Mouse (Mus musculus) spleen, adult 18-20 months (tissue): ENCODE measurements around the gene Fam228b.
A peak's percentile ranks its signal among the peaks of the same experiment; 100 is the strongest.
"Not testable (repeated sequence)": the region's sequence is repeated elsewhere in the genome, so short reads cannot be mapped to it uniquely, and the experiment has no call there.

Source experiments
- DNase-seq, 2 experiments: peaks; one replicate each; pipeline ENCODE4 v3.0.0; 2022; ENCODE audit warnings: mixed read lengths in 2 of 2

The Fam228b gene

DNA sequence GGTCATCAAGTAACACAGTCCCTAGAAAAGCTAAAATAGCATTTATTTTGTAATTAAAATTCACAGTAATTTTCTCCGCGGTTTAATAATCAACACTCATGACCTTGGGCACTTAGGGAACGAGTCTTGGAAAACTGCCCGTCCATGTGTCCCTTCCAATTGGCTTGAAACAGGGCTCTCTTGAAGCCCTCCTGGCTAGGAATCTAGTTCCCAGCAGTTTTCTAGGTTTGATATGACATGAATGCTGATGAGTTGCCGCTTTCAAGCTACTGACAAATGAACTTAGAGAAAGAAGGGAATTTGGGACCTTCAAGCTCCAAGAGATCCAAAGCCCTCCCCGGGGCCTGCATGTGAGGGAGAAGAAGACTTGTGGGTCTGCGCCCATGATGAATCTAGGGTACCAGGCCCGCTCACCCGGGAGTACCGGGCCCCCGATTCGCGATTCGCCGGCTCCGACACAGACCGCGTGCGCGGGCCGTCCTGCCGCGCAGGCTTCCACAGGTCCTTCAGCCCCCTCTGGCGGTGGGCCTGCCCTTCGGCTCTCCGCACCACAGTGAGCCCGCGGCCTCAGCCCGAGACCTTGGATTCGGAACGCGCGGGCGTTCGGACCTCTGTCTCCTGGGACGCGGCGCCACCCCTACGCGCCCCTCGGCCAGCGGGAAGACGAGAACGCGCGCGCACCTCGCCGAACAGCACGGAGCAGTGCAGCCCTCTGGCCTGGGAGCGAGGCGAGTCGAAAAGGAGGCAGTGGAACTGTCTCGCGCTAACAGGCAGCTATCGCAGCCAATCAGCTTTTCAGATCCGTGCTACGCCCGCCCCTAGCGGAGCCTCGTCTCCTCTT lies at the start of gene Fam228b, which contains the start of gene Pfn4:
TSS of gene Fam228b (minus strand) at position 776 of the 841 bp plus-strand sequence.
TSS of gene Pfn4 (plus strand) at position 531 of the 841 bp plus-strand sequence.
- peak; percentile 89 to 98 for DNase-seq

DNA sequence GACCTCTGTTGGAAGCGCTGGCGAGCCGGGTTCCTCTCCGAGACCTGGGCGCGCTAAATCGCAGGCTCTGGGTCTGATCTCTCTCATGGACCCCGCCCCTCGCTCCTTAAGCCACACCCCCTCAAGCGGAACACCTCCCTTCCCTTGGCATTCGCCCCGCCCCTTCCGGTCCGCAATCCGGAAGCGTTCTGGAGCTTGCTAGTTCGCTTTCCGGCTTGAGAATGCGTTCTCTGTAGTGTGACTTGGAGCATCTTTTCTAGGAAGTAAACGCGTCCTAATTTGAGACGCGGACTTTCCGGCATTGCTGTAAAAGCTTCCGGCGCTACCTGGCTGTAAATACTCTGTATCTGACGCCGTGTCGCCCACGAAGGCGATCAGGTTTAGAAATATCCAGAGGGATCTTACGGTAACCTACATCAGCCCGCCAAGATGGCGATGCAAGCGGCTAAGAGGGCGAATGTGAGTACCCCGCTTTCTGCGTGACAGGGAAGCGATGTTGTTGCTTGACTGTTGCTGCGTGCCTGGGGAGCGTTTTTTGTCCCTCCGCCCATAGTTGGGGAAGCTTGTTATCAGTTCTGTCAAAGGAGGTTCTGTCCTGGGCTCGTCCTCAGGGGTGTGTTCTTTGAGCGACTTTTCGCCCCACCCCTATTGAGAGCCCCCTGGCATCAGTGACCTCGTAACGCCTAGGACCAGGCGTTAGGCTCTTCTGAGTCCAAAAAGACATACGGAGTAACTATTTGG lies 48.5 kb upstream of the Fam228b start, which contains the start of gene Sf3b6:
TSS of gene Sf3b6 (plus strand) at position 184 of the 741 bp plus-strand sequence.
- peak; percentile 97 to 99 for DNase-seq

DNA sequence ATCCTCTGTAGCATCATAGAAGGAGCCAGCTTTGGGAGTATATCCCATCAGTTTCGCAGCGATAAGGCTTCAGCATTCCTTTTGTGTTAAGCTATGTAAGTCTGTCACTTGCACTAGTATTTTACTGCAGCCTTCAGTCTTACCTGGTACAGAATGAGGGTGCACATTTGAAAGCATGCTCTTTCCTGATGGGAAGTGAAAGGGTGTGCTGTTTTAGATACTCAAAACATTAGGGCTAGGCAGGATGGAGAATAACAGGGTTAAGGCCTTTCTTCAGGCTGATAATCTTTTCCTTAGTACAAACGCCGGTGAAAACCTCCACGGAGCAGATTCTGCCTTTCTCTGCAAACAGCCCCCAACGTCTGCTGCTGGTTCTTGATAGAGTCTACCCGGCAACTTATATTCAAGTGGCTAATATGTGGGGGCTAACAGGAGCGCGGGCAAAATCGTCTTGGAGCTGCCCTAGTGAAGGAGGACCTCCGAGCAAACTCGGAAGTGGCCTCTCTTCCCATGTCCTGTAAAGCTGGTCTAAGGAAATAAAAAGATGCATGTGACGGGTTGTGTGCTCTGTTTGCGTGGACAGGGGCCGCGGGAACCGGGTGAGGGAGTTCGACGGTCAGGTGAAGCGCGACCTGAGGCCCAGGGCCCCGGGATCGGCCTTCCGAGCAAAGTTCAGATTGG lies 47.8 kb upstream of the Fam228b start:
- no peak for DNase-seq

DNA sequence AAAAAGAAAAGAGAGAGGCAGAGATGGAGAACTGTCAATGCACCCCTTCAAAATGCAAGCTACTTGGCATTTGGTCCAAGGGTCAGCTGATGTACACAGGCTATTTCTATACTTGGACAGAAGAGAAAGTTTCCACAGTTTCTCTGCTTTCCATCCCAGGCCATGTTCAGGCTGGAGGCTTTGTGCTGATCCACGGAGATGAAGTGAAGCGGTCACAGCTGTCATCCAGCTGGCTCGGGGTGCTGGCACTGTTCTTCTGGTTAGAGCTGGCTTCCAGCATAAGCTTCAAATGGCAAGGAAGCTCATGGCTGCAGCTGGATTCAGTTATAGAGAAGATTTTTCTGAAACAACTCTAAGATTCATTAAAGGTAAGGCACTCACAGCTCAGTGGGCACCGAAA lies 44.6 kb upstream of the Fam228b start:
- no peak for DNase-seq

DNA sequence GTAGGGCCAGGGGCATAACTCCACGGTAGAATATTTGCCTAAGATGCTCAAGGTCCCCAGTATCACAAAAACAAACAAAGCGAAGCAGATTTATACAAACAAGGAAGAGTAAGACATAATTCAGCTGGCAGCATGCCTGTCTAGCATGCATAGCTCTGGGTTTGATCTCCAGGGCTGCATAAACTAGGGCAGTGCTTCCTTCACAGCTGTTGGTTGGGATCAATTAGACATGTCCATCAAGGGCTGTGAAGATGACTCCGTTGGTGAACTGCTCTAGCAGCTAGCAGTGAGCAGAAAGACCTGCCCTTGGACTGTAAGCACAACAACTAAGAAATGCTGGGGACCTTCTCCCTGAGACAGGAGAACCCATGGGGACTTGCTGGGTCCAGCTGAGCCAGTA lies 42.6 kb upstream of the Fam228b start:
- DNase-seq = no peak

DNA sequence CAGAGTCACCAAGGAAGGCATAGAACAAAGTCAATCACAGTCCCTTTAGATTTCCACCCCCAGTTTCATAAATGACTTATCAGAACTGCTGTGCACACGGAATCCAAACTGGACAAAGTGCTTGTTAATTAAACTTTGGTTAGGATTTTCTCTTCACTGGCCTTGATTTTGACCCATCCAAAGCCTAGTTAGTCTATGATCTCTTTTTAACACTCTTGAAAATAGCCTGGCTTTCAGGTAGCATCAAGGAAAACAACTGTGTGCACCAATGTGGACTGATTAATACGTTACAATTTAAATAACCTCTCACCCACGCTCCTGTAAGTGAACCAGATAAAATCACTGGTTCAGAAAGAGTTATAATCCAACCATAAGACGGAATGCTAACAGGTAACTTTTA lies 42.0 kb upstream of the Fam228b start:
- no peak for DNase-seq

DNA sequence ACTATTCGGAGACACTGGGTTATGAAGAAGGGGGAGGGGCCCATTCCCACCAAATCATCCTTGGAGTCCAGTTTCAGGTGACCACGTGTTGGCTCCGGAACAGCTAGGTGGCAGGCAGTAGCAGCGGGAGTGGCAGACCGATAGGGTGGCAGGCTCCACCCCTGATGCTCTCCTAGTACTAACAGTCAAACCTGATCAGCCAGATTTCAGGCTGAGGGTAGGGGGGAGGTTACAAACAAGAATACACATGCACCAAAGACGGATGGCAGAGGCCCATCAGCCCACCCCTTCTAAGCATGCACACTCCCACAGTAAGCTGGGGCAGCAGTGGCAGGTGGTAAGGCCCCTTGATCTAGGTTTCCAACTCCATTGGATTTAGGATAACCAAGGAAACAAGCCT lies 28.4 kb upstream of the Fam228b start:
- not testable (repeated sequence) for DNase-seq

DNA sequence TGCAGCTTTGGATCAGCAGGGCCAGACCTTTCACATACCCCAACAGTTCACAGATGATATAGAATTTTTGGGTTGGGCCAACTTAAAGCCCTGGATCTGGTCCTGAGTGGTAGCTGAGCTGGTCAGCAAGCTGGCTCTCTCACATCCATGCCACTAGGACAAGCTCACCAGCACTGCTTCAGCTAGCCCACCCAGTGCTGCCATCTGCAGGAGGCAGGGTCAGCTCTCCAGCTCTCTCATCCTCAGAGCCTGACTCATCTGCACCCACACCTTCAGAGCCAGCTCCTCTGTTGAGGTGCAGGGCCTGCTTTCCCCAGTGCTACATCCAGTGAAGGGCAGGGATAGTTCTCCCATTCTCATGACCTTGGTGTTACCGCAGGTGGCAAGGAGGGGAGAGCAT lies 24.7 kb upstream of the Fam228b start:
- peak in 1 of 2 experiments; percentile 6 for DNase-seq

DNA sequence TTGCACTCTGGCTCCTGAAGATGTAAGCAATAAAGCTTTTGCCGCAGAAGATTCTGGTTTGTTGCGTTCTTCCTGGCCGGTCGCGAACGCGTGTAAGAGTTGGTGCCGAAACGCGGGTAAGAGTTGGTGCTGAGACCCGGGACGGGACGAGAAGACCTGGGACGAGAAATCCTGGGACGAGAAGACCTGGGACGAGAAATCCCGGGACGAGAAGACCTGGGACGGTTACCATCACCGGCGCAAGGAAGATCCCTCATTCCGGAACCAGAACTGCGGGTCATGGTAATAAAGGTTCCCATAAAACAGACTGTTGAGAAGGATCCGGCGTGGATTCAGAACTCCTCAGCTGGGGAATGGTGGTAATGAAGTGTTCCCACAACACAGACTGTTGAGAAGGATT lies 19.1 kb upstream of the Fam228b start:
- DNase-seq = not testable (repeated sequence)

DNA sequence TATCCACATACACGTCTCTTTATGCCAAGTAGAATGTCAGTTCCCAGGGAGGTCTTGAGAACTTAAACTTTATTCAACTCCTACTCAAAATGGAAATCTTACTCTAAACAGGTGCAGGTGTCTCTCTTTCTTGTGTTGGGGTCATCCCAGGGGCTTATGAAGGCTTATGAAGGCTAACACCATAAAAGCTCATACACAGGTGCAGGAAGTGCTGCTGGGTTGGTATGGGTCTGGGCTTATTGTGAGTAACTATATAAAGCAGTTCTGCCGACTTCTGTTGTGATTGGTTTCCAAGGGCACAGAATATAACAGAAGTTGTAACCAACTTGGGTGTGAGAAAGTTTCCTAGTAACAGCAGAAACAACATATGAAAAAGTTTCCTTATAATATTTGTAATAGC lies 15.4 kb upstream of the Fam228b start:
- DNase-seq = no peak

DNA sequence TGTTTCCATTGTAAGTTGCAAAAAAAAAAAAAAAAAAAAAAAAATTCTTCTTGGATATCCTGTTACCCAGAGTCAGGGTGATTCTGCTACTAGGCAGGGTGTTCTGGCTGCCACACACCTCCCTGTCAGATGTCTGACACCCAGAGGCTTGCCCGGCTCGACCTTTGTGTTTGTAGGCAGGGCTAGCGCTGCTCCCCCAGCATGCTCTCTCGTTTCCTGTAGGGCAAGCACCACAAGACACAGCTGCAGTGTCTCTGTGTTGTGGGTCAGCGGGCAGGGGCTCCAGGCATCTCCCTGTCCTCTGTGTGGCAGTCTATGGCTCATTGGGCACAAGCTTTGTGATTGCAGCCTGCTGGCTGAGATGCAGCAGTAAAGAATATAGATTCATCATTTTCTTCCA lies 14.5 kb upstream of the Fam228b start:
- DNase-seq = no peak

DNA sequence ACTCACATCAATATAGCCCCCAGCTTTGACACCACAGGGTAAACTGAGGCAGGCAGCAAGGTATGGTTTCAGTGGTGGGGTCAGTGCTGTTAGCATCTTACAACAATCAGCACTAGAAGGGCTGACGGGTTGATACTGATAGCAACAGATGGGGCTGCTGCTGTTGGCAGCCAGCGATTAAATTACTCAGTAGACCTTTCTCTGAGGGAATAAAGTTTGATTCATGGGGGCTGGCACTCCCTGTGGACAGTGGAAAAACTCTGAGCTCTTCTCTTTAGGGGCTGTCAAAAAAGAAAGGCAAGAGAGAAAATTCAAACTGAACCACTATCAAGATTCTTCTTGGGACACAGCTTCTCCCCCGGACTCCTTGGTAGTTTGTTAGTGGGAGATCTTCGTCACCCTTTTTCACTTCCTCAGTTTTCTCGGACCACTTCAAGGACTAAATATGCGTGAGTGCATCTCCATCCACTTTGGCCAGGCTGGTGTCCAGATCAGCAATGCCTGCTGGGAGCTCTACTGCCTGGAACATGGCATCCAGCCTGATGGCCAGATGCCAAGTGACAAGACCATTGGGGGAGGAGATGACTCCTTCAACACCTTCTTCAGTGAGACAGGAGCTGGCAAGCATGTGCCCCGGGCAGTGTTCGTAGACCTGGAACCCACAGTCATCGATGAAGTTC lies 12.8 kb upstream of the Fam228b start:
- DNase-seq = not testable (repeated sequence)

DNA sequence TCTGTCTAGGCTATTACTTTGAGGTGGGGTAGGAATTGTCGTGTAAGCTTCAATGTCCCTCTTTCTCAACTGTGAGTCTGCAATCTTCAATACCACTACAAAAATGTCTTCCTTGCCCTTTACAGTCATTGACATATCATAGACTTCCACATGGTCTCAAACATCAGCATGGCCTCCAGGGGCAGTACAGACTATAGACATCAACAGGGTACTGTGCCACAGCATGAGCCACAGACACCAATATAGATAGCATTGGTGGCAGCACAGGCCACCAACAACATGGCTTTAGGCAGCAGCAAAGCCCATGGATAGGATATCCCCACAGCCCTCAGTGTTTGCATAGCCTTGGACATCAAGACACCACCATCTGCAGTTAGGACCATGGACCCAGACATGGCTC lies 12.2 kb upstream of the Fam228b start:
- DNase-seq = no peak

DNA sequence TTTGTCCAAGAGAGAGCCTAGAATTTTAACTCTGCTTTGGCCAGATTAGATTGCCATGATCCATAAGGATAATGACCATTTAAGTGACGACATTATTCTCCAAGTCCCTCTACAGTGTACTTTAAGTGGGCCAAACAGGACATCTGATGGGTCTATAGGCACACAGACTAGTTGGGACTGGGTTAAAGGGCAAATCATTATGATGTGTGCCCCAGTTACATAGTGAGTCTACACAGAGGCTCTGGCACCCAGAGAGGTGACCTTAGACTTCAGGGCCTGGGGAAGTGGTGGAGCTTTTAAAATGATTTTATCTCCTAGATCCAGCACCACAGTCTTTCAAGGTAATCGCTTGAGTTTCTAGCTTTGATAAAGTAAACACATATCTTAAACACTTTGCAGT lies 11.2 kb upstream of the Fam228b start:
- no peak for DNase-seq

DNA sequence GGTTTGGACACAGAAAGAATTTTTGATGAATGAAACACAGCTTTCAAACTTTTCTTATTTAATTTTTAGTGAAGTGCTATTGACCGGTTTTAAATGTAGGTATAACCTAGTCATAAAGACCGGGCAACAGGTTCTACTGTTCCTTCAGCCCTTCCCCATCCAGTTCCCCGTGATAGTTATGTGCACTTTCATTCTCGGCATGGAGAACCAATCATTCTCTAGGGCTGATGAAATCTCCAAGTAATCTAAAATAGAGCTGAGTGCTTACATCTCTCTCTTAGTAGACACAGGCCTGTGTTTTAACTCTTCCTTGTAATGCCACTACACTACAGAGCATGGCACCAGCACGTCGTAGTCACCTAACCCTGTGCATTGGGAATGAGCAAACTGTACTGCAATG lies 8.7 kb upstream of the Fam228b start:
- DNase-seq = no peak

DNA sequence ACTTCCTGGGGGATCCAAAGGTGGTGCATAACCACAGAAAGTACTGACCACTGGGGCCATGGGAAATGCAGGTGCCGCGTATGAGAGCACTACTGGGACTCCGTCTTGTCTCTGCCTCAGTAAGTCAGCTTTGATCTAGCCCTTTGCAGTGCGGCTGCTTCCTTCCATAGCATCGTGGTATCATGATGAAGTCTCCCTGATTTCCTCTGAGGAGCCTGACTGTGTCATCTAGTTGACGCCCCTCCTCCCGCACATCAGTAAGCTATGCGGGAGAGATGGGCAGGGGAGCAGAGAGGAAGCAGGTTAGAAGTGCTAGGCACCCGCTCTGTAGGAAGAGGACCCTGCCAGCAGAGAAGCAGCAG lies 6.5 kb upstream of the Fam228b start:
- no peak for DNase-seq

DNA sequence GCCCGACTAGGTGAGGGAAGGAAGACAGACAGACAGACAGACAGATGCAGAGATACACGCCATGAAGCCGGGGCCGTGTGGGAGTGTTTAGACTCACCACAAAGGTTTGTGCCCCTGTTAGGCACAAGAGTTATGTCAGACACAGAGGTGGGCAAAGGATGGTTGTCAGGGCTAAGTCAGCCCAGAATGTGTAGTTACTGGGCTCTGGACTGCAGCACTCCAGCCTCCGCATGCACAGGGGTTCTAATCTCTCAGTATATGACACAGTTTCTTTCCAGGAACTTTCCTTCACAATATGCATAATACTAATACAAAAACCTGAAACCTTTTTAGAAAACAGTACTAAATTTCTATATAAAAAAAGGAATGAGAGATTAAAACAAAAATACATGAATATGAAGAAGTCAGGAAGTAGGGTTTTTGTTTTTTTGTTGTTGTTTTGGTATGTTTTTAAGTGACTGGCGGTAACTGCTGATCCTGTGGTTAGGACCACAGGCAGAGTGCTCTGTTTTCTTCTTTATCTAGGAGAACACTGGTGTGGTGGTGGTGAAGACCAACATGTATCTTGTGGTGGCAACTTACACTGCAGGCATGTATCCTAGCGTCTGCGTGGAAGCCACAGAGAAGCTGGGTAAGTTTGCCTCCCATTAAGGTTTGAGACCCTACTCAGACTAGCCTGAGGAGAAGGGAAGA lies 6.0 kb upstream of the Fam228b start:
- no peak for DNase-seq

DNA sequence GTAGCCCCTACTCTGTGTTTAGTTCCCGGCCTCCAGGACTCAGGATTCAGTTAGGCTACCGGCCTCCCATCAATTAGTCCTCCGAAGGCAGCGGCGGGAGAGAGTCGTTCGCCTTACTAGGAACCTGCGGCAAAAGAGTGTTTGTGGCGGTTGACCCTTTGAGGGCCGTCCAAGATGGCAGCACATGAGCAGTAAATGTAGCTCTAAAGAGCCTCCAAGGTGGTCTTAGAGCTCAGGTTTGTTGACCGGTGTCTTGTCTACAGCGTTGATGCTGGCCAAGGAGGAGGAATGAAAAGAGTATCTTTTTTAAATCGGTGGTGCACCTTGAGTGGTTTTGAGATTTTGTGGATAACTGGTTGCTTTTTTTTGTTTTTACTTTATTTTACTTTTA lies 261 bp upstream of the Fam228b start:
- no peak for DNase-seq

DNA sequence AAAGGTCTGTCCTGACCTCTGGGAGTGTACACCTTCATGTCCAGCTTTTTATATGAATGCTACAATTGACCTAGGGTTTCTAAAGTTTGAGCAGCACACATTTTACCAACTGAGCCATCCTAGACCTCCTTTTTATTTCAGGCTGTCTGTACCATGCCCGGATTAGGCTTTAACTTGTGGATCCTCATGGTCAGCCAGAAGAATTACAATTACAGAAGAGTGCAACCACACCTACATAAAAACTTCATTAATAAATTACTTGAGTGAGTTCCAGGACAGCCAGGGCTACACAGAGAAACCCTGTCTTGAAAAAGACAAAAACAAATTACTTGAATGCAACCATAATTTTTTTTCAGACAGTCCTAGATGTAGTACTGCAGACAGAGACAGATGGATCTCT lies 12.0 kb downstream of the Fam228b start:
- DNase-seq = no peak

DNA sequence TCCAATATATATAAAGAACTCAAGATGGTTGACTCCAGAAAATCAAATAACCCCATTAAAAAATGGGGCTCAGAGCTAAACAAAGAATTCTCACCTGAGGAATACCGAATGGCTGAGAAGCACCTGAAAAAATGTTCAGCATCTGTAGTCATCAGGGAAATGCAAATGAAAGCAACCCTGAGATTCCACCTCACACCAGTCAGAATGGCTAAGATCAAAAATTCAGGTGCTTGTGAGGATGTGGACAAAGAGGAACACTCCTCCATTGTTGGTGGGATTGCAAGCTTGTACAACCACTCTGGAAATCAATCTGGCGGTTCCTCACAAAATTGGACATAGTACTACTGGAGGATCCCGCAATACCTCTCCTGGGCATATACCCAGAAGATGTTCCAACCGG lies 14.6 kb downstream of the Fam228b start:
- not testable (repeated sequence) for DNase-seq

DNA sequence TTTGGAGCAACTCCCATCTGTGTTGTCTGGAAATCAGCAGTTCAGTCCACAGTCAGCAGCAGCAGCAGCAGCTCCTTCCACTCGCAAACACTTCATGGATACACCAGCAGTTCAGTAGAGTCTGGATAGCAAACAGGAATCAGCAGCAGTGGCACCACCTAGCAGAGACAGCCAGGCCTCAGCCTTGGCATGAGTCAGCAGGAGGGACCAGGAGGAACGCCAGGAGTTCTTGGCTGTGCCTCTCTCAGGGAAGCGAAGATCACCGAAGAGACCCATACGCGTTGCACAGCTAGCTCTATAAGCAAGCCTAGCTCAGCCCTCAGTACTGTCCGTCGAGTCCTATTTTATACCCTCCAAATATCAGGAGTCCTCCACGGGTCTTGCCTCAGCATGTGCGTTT lies 24.6 kb downstream of the Fam228b start:
- no peak for DNase-seq

DNA sequence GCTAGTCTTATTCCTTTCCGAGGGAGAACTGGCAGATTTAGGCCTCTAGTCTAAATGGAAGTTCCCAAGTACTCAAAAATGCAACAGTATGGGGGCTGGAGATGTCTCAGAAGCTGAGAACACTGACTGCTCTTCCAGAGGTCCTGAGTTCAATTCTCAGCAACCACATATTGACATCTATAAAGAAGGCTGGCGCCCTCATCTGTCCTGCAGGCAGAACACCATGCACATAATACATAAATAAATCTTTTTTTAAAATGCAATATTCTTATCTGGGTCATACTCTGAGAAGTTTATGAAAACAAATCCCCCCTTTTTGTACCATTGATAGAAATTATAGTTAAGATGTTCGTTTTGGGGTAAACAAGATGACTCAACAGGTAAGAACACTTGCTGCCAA lies 26.9 kb downstream of the Fam228b start:
- DNase-seq = no peak
